Mouse (Mus musculus): ENCODE results near the gene Tmem151b. TPM values are rescaled to one million over a fixed set of nuclear protein-coding genes. Genes with fewer than 3 reads are reported as not detected.

The Tmem151b gene
- polyA plus RNA-seq, 1 experiment from 2014 or later: 9.2 TPM

DNA sequence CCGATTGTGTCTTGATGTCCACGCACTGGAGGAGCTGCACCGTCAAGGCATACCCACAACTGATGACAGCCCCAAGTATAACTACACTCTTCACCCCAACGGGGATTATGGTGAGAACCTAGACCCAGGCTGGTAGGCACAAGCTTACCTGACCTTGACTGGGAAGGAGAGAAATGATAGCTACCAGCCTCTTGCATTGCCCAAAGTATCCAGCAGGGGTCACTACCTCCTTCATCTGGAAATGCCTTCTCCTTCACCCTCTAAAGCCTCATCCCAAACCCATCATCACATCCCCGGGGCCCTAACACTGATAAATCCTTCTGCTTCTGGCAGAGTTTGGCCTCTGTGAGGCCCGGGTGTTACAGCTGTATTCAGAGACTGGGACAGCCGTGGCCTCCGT, 33.0 kb downstream of the Tmem151b start:
- WGBS: 58% methylated on average over 8 of the region's 8 CpGs
- Histone ChIP-seq H3K27me3 (no peaks in the 10 kb centered on the region), H3K4me1 (no peaks in the 10 kb centered on the region), H3K4me2 (replicated peaks) (no peak overlapping the region), H3K9me3 (no peaks in the 10 kb centered on the region), H3K27ac (no peak overlapping the region), H3K36me3 (peaks cover 47% of the 10 kb centered on the region), H3K9ac (no peak overlapping the region), H3K4me3 (no peak overlapping the region)
- ATAC-seq (ENCODE audit: insufficient number of reproducible peaks, insufficient read depth, low FRiP score, low TSS enrichment): no peak

DNA sequence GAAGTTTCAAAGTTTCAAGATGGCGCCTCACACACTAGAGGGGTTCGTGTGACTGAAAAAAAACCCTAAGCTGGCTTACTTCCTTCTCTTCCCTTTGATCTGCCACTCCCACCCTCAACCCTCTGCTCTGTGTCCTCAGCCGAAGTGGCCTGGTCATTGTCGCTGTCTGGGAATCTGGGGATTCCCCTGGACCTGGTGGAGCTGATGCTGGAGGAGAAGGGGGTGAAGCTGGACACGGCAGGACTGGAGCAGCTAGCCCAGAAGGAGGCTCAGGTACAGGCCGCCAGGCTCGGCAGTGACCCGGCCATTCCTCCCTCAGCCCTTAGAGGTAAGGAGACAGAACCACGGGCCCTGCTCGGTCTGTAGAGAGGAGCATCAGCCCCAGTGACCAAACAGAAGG, 33.7 kb downstream of the Tmem151b start:
- H3K4me2 ChIP-seq (replicated peaks): no peak overlapping the region
- no peaks in the 10 kb centered on the region for H3K4me1 ChIP-seq
- no peak for ATAC-seq (ENCODE audit: insufficient number of reproducible peaks, insufficient read depth, low FRiP score, low TSS enrichment)
- H3K27me3 ChIP-seq: no peaks in the 10 kb centered on the region
- H3K27ac ChIP-seq: no peak overlapping the region
- WGBS: 89% methylated on average over 10 of the region's 10 CpGs
- peaks cover 50% of the 10 kb centered on the region for H3K36me3 ChIP-seq
- no peak overlapping the region for H3K9ac ChIP-seq
- H3K4me3 ChIP-seq: no peak overlapping the region
- no peaks in the 10 kb centered on the region for H3K9me3 ChIP-seq

DNA sequence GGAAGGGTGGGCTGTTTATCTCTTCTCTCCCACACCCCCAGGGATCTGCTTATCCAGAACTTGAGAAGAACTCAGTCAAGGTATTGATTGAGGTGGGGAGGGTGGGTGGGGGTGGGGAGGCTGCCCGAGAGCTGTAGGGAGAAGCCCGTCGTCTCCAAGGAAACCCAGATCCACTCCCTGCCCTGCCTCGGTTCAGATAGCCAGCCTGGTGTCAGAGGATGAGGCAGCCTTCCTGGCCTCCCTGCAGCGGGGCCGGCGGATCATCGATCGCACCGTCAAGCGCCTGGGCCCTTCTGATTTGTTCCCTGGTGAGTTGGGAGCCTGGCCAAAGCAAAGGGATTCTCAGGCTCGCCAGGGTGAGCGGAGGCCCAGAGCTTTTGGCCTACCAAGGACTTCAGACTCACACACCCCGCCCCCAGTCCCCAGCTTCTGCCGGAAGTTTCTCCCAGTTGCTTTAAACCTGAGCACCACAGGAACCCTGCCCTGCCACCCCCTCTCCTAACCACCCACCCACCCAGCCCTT, 34.2 kb downstream of the Tmem151b start:
- no peak for ATAC-seq (ENCODE audit: insufficient number of reproducible peaks, insufficient read depth, low FRiP score, low TSS enrichment)
- Histone ChIP-seq H3K9ac (no peak overlapping the region), H3K4me3 (no peak overlapping the region), H3K27ac (no peak overlapping the region), H3K27me3 (no peaks in the 10 kb centered on the region), H3K4me1 (no peaks in the 10 kb centered on the region), H3K36me3 (peaks cover 50% of the 10 kb centered on the region), H3K4me2 (replicated peaks) (no peak overlapping the region), H3K9me3 (no peaks in the 10 kb centered on the region)
- 57% methylated on average over 15 of the region's 15 CpGs for WGBS

DNA sequence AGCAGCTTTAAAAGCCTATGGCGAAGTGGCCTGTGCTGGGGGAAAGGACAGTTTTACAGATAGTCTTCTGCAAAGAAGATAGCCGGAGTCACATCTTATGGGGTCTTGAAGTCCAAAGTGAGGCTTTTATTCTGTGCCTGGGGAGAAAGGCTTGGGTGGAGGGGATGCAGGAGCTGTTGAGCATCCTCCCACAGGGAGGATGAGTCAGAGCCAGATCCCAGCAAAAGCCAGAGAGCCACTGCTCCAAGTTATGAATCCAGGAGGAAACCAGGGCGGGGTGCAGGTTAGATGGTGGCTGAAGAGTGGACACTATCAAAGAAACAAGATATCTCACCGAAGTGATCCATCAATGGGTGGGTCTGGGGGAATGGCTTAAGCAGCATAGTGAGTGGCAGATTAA, 37.7 kb downstream of the Tmem151b start:
- H3K36me3 ChIP-seq: peaks cover 32% of the 10 kb centered on the region
- H3K4me1 ChIP-seq: peaks cover 6% of the 10 kb centered on the region
- H3K9me3 ChIP-seq: no peaks in the 10 kb centered on the region
- H3K27me3 ChIP-seq: no peaks in the 10 kb centered on the region
- no peak overlapping the region for H3K4me3 ChIP-seq
- H3K9ac ChIP-seq: no peak overlapping the region
- no peak overlapping the region for H3K27ac ChIP-seq
- WGBS: 91% methylated on average over 4 of the region's 4 CpGs
- no peak overlapping the region for H3K4me2 ChIP-seq (replicated peaks)
- no peak for ATAC-seq (ENCODE audit: insufficient number of reproducible peaks, insufficient read depth, low FRiP score, low TSS enrichment)

DNA sequence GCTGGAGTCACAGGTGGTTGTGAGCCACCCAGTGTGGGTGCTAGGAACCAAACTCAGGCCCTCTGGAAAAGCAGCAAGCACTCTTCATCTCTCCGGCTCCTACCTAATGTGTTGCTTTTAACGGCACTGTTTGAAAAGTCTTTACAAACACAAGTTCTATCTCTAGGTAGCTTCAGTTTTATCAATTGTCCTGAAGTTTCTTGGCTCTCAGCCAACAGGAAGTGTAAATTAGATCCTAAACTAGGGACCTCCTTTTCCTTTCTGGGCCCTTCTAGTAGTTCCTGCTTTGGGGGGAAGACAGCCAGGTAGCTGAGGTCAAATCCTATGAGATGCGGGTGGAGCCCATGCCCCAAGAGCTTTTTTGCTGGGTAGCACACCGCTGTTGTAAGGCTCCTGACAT, 38.6 kb downstream of the Tmem151b start:
- 95% methylated on average over 4 of the region's 4 CpGs for WGBS
- ATAC-seq (ENCODE audit: insufficient number of reproducible peaks, insufficient read depth, low FRiP score, low TSS enrichment): no peak
- Histone ChIP-seq H3K4me3 (no peak overlapping the region), H3K36me3 (peaks cover 31% of the 10 kb centered on the region), H3K27me3 (no peaks in the 10 kb centered on the region), H3K4me2 (replicated peaks) (no peak overlapping the region), H3K9ac (no peak overlapping the region), H3K4me1 (peaks cover 10% of the 10 kb centered on the region), H3K27ac (no peak overlapping the region), H3K9me3 (no peaks in the 10 kb centered on the region)

DNA sequence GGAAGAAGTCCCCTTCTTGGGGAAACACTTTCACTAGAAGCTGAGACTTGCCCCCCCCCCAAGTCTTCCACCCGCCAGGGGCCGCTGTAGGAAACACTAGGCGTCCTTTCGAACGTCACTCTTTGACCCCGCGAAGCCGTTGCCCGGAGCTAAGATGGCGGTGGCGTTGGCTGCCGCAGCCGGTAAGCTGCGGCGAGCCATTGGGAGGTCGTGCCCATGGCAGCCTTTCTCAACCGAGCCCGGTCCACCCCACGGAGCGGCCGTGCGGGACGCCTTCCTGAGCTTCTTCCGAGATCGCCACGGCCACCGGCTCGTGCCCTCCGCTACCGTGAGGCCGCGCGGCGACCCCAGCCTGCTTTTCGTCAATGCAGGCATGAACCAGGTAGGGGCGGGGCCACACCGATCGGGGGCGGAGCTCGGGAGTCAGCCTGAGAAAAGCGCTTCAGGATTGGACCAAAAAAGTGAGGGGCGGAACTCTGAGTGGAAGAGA, 42.7 kb downstream of the Tmem151b start, which contains the start of gene Aars2:
Aars2 (plus strand) TSS at position 142 of the 490 bp plus-strand sequence.
- H3K36me3 ChIP-seq: peaks cover 28% of the 10 kb centered on the region
- peak within 1 kb of the TSS; percentile 64 for H3K9ac ChIP-seq
- peak; percentile 82 for ATAC-seq (ENCODE audit: insufficient number of reproducible peaks, insufficient read depth, low FRiP score, low TSS enrichment)
- H3K27me3 ChIP-seq: no peaks in the 10 kb centered on the region
- peak within 1 kb of the TSS; percentile 43 for H3K4me2 ChIP-seq (replicated peaks)
- no peaks in the 10 kb centered on the region for H3K9me3 ChIP-seq
- H3K4me3 ChIP-seq: peak within 1 kb of the TSS; percentile 64
- peak within 1 kb of the TSS; percentile 76 for H3K27ac ChIP-seq
- whole genome bisulfite sequencing: under 1% methylated on average over 42 of the region's 42 CpGs
- peaks cover 10% of the 10 kb centered on the region for H3K4me1 ChIP-seq

DNA sequence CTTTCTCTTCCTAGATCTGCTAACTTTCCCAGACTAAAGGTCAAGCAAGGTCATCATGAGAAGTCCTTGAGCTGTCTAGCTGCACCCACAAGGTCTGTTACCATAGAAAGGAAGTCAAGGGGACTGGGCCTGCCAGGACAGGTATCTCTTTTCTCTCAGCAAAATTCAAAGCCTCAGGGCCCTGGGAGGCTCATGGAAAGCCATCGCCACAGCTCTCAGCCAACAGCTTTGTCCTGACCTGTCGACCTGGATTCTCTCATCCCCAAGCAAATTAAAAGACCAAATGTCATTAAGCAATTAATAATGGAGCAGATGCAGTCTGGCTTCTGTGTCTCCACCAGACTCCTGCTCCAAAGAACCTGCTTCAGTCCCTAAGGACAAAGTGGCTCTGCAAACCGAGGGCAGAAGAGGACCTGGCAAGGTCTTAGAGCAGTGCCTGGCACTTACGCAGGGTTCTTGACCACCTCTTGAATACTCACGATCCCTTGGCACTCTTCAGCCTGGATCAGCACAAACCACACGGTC, 43.5 kb downstream of the Tmem151b start:
- peaks cover 22% of the 10 kb centered on the region for H3K36me3 ChIP-seq
- H3K9ac ChIP-seq: peak overlapping the region; percentile 64; the same call in 1 of the 2 replicates
- no peaks in the 10 kb centered on the region for H3K9me3 ChIP-seq
- H3K27me3 ChIP-seq: no peaks in the 10 kb centered on the region
- peaks cover 10% of the 10 kb centered on the region for H3K4me1 ChIP-seq
- no peak overlapping the region for H3K4me3 ChIP-seq
- H3K4me2 ChIP-seq (replicated peaks): no peak overlapping the region
- no peak overlapping the region for H3K27ac ChIP-seq
- WGBS: 73% methylated on average over 6 of the region's 6 CpGs
- no peak for ATAC-seq (ENCODE audit: insufficient number of reproducible peaks, insufficient read depth, low FRiP score, low TSS enrichment)

DNA sequence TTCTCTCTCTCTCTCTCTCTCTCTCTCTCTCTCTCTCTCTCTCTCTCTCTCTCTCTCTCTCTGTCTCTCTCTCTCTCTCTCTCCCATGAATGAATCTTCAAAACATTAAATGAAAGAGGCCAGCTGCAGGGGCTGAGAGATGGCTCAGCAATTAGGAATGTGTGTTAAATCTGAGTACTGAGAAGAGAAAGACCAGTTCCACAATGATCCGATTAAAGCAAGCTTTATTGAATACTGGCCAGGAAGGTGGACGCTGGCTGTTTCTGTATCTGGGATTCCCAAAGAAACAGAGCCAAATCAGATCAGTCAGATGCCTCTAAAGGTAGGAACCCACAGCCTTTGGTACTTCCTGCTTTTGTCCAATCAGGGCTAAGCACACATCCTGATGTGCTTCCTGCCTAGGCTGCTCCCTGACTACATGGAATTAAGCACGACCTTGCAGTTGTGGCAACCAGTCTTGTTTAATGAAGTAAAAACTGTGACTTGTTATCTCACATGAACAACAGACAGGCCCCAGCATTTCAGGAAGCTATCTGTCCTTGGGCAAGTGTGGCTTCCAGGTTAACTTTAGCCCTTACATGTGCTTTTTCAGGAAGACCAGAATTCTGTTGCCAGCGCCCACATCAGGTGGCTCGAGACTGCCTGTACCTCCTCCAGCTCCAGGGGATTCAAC, 46.0 kb downstream of the Tmem151b start:
- Histone ChIP-seq H3K9me3 (no peaks in the 10 kb centered on the region), H3K4me1 (peaks cover 10% of the 10 kb centered on the region), H3K27ac (no peak overlapping the region), H3K4me3 (no peak overlapping the region), H3K27me3 (no peaks in the 10 kb centered on the region), H3K9ac (no peak overlapping the region), H3K36me3 (peaks cover 2% of the 10 kb centered on the region; the same call in 1 of the 2 replicates), H3K4me2 (replicated peaks) (no peak overlapping the region)
- ATAC-seq (ENCODE audit: insufficient number of reproducible peaks, insufficient read depth, low FRiP score, low TSS enrichment): no peak
- 59% methylated on average over 5 of the region's 5 CpGs for WGBS

DNA sequence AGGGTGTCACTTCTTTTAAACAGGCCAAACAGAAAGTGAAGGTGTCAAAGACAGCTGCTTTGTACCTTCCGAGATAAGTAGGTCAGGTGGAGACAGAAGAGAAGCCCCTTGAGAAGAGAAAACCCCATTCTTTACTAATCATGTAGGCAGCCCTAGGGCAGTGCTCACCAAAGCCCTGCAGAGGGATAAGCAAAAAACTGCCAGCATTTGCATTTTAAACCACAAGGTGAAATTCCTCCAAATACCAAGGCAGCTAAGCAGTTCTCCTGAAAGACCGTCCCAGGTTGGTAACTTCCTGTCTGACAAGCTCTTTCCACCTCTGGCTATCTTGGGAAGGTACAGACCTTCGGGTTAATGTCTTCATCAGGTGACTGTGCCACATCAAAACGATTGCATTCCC, 47.2 kb downstream of the Tmem151b start:
- H3K27me3 ChIP-seq: no peaks in the 10 kb centered on the region
- H3K4me3 ChIP-seq: no peak overlapping the region
- H3K27ac ChIP-seq: no peak overlapping the region
- no peak for ATAC-seq (ENCODE audit: insufficient number of reproducible peaks, insufficient read depth, low FRiP score, low TSS enrichment)
- no peak overlapping the region for H3K9ac ChIP-seq
- H3K4me2 ChIP-seq (replicated peaks): no peak overlapping the region
- WGBS: 58% methylated on average over 4 of the region's 4 CpGs
- H3K4me1 ChIP-seq: peaks cover 5% of the 10 kb centered on the region
- H3K36me3 ChIP-seq: no peaks in the 10 kb centered on the region
- H3K9me3 ChIP-seq: no peaks in the 10 kb centered on the region

DNA sequence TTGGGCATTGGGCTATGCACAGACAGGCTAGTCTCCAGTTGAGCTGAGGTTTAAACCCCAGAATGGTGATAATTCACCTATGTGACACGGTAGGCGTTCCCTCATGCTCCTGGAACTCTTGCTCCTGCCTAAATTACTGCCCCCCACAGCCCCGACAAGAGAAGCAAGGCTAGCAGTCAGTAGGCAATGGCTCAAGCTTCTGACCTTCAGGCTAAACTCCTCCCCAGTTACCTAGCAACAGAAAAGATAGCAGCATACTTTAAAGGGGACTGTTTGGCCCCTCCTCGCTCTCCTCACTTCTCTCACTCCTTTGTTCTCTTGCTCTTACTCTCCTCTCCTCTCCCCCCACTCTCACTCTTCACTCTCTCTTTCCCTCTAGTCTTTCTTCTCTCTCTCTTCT, 48.5 kb downstream of the Tmem151b start:
- Histone ChIP-seq H3K4me2 (replicated peaks) (no peak overlapping the region), H3K9ac (no peak overlapping the region), H3K9me3 (no peaks in the 10 kb centered on the region), H3K4me3 (no peak overlapping the region), H3K36me3 (no peaks in the 10 kb centered on the region), H3K4me1 (no peaks in the 10 kb centered on the region), H3K27me3 (no peaks in the 10 kb centered on the region), H3K27ac (no peak overlapping the region)
- ATAC-seq (ENCODE audit: insufficient number of reproducible peaks, insufficient read depth, low FRiP score, low TSS enrichment): no peak
- WGBS: 28% methylated on average over 4 of the region's 4 CpGs

DNA sequence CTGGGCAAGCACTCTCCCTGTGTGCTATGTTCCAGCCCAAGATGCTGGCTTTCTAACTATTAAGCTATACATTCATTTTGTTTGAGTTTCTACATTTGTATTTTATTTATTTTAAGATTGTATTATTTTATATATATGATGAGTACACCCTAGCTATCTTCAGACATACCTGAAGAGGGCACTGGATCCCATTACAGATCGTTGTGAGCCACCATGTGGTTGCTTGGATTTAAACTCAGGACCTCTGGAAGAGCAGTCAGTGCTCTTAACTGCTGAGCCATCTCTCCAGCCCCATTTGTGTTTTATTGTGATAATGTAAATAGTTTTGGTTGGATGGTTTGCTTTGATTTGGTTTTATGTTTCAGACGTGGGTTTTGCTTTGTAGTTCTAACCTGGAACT, 50.0 kb downstream of the Tmem151b start:
- Histone ChIP-seq H3K9me3 (no peaks in the 10 kb centered on the region), H3K27ac (no peak overlapping the region), H3K4me1 (no peaks in the 10 kb centered on the region), H3K36me3 (no peaks in the 10 kb centered on the region), H3K9ac (no peak overlapping the region), H3K27me3 (0 out of 2 replicates have a peak, but pooled peaks cover 2% of the 10 kb centered on the region), H3K4me2 (replicated peaks) (no peak overlapping the region), H3K4me3 (no peak overlapping the region)
- ATAC-seq (ENCODE audit: insufficient number of reproducible peaks, insufficient read depth, low FRiP score, low TSS enrichment): no peak
- WGBS: 47% methylated on average over 2 of the region's 2 CpGs

DNA sequence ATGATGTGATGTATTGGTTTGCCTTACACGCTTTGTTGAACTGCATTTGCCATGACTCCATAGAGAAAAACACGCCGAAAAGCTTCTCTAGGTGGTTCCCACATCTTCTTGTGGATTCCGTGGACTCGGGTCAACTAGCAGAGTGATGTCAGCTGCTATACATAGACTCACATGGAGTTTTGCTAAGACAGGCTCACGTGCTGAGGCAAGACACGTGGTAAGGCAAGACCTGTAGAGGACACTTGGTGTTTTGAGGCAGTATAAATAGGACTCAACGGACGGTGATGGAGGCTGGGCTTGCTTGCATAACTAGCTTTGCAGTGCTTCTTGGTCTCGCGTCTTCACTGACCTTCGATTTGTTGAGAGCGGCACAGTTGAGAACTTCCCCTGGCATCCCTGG, 51.1 kb downstream of the Tmem151b start:
- 83% methylated on average over 13 of the region's 13 CpGs for WGBS
- Histone ChIP-seq H3K4me3 (no peak overlapping the region), H3K9me3 (no peaks in the 10 kb centered on the region), H3K9ac (no peak overlapping the region), H3K4me1 (no peaks in the 10 kb centered on the region), H3K27me3 (0 out of 2 replicates have a peak, but pooled peaks cover 2% of the 10 kb centered on the region), H3K4me2 (replicated peaks) (no peak overlapping the region), H3K36me3 (no peaks in the 10 kb centered on the region), H3K27ac (no peak overlapping the region)
- no peak for ATAC-seq (ENCODE audit: insufficient number of reproducible peaks, insufficient read depth, low FRiP score, low TSS enrichment)
